Mouse (Mus musculus) thymus, postnatal 10 days (tissue): ENCODE data around the gene Tspan10.
"Not testable (repeated sequence)": the region's sequence is repeated elsewhere in the genome, so short reads cannot be mapped to it uniquely, and the experiment has no call there.

ENCODE experiments used
- DNase-seq, 2 experiments: peaks; one replicate each; pipeline ENCODE4 v3.0.0; 2021; ENCODE audit warnings: low spot score in 2 of 2

The Tspan10 gene

DNA sequence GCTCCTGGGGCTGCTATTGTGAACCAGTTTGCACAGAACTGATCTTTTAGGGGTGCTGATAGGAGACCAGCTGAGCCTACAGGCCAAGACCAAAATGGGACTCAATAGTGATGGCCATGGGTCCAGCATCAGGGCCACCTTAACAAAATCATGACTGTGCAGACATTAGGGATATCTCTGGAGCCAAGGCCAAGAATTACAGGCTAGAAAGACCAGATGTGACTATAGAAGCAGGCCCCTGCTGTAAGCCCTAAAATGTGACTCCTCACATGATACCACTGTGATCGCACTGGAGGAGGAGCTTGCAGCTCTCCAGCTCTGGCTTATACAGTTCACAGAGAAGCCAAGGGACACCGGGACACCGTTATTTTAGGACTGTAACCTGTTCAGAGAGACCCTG is at the start of gene Tspan10:
Gene Tspan10, plus strand, starts transcription at position 301 of the 400 bp plus-strand sequence.
- no peak for DNase-seq

DNA sequence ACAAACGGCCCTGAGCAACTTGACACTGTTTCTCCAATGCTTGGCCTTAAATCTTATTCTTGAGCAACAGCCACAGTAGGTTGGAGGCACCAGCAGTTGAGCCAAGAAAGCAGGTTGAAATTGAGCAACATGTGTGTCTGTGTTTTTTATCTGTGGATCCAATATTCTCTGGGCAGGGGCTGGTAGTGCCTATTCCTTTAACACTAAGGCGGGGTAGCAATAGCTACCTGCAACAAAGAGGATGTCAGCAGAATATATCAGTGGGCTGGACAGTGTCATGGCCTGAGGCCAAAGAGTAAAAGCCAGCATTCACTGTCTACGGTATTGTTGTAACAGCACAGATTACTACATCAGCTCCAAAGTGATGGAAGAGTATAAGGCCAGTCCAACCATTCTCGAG is 46.8 kb upstream of the Tspan10 start:
- no peak for DNase-seq

DNA sequence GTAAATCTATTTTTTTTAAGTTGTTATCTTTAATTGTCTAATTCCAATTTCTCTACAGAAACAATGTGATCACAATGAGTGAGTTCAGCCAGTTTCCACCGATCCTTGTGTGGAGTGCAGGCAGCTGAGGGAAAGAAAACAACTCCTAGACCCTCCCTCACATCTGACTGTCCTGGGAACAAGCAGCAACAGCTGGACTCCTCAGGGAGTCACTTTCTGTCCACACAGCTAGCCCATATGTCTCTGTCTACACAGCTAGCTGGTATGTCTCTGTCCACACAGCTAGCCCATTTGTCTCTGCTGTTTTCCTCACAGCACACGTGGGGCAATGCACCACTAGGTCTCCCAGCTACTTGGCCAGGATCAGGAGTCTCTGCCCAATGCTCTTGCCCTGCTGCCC is 44.8 kb upstream of the Tspan10 start:
- no peak for DNase-seq

DNA sequence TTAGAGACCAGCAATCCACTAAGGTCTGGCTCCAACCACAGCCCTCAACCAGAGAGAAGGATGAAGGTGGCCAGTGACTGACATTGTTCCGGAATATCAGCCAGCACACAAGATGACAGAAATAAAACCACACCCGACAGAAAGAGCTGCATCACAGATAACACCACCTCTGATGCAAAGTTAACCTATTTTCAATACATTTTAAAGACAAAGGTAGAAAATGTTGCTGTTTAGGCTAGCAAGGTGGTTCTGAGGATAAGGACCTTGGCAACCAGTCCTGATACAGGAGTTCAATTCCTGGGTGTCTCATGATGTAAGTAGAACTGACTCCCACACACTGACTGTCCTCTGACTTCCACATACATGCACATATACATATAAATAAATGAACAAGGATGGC is 43.1 kb upstream of the Tspan10 start:
- DNase-seq, result no peak

DNA sequence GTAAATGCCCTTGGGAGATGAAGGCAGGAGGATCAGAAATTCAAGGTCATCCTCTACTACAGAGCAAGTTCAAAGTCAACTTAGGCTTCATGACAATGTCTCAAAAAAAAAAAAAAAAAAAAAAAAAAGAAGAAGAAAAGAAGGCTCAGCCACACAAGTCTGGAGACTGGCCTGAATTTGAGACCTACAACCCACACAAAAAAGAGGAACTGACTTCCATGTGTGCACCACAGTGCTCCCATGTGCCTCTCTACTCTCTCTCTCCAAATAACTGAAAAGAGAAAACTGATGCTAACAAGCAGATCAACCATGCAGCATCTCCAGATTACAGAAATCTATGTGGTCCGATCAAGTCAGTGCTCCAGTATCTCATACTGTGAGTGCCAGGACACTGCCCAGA is 37.6 kb upstream of the Tspan10 start:
- DNase-seq, result no peak

DNA sequence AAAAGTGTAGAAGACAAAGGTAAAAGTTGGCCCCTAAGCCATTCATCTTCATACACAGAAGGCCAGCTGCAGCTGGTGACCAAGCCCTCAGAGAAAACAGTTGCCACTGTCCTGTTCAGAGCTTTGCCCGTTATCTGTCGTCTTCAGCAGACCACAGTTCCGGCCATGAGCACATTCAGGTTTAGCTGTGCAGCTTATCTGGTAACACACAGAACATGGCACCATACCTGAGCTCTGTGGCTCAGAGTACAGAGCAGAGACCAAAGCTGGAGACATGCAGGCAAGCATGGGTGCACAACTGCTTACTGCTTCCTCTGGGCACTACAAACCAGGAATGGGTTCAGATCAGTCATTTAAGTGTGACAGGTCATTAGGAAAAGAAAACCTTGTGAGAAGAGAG is 36.6 kb upstream of the Tspan10 start:
- DNase-seq, result no peak

DNA sequence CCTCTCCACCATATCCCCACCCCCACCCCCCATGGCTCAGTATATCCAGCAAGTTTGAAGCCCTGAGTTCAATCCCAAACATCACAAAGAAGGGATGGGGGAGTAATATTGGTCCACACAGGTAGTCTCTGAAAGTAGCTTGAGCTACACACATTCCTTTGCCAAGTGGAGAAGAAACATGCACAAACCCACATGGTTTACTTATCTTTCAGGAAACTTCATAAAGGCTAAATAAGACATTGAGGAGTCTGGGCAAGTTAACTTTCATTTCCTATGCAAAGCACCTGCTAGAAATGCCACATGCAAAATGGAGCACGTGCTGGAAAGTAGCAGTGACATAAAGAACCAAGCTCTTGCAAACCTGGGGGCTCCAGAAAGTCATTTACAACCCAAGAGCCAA is 36.0 kb upstream of the Tspan10 start:
- DNase-seq, result no peak

DNA sequence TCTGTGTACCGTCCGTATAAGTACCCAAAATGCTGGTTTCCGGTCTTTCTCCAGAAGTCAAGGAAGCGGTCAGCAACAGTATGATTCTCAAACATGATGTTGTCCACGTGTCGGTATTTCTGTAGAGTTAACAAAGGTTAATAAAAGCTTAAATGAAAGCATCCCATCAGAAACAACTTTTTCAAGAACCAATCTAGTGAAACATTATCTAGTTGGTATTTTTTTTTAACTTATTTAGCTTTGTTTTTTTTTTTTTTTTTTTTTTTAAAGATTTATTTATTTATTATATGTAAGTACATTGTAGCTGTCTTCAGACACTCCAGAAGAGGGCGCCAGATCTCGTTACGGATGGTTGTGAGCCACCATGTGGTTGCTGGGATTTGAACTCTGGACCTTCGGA is 28.8 kb upstream of the Tspan10 start:
- DNase-seq, result not testable (repeated sequence)

DNA sequence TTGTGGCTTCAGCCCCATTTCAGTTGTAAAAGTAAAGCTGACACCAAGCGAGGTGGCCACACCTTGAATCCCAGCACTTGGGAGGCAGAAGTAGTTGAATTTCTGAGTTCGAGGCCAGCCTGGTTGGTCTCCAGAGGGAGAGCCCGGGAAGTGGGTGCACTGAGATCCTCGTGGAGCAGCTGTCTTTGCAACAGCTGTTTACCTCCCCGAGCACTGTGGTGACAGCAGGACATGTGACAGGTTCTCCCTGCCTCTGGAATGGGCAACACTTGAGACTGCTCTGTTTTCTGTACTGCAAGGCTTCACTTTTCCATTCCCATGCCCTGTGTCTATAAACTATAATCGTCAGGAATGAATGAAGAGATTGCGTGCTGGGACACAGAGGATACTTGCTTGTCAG is 24.6 kb upstream of the Tspan10 start:
- no peak for DNase-seq

DNA sequence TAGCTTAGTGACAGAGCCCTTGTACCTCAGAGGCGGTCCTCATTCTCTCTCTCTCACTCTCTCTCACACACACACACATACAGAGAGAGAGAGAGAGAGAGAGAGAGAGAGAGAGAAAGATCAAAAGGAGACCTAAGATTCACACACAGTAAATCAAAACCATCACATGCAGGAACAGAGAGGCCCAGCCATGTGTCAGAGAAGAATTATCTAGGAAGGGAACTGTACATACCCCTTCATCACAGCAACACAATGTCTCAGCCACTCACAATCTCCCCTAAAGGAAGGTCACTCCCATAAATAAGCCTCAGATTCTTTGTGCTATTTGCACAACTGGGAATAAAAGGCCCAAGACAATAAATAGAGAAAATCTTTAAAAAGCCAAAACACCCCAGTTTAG is 23.9 kb upstream of the Tspan10 start:
- no peak for DNase-seq

DNA sequence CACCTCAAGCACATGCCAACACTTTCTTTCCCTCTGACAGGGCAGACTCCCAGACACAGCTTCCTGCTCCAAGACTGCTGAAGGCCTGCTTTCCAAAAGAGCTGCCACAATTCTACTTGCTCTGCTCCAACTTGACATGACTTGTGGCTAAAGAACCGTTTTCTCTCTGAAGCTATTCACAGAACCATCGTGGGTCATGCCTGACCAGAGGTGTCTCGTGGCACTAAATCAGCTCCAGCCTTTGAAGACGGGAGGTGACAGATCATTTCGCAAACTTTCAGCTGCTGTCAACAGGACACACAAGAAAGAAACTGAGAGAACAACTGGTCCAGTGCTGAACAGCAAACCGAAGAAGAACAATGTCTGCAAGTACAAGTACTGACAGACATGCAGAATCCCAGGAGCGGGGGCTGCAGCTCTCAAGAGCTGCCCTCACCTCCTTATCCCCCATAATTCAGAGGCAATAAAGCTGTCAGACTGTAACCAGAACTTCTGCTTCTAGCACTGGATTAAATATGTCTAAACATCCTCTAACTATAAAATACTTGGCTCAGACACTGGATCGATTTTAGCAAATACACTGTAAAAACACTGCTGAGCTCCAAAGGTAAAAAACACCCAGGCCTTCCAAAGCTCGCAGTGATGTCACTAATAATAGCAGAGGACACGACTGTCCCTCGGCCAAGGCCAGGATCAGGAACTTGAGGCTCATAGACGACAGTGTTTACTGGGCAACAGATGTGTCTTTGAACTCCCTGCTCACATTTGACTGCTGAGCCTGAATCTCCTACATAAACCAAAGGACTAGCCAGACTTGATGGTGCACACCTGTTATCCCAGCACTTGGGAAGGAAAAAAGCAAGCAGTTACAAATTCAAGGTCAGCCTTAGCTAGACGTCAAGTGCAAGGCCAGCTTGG is 19.5 kb upstream of the Tspan10 start:
- no peak for DNase-seq

DNA sequence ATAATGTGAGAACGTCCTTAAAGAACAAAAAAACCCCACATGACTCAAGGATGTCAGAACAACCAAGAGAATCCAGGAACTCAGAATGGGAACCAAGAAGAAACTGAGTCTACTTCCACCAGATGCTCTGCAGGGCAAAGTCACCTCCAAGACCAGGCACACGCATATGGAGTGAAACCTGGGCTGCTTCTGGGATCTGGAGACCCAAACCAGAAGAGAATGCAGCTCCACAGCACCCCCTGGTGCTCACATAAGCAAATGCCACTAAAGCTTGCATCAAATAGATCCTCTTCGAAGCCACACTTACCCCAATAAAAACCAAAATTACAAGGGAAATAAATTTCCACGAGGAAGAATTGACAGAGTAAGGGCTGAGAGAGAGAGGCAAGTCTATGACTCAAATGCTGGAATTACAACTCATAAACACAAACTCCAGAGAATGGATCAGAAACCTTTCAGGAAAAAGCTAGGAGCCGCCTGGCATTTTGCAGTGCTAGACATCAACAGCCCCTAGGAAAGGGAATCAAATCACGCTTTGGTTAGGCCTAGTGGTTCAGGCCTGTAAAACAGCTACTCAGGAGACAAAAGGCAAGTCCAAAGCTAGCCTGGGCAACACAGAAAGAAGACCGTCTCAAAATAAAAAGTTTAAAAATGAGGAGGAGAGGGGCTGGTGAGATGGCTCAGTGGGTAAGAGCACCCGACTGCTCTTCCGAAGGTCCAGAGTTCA is 18.7 kb upstream of the Tspan10 start:
- peak in 1 of 2 experiments; percentile 53 for DNase-seq

DNA sequence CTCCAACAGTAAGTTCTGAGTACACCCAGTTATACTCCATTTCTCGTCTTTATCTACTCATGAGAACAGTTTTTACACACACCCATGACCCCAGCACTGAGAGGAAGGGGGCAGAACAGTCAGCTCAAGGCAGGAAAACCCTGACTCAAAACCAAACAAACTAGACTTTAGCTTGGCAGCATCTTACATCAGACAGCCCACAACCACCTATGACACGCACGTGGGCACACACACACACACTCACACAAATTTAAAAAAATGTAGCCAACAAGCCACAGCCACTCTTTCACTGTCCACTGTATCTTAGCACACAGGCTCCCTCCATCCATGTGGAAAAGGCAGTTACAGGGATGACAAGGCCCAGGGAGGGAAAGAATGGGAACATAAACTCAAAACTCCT is 15.7 kb upstream of the Tspan10 start:
- no peak for DNase-seq

DNA sequence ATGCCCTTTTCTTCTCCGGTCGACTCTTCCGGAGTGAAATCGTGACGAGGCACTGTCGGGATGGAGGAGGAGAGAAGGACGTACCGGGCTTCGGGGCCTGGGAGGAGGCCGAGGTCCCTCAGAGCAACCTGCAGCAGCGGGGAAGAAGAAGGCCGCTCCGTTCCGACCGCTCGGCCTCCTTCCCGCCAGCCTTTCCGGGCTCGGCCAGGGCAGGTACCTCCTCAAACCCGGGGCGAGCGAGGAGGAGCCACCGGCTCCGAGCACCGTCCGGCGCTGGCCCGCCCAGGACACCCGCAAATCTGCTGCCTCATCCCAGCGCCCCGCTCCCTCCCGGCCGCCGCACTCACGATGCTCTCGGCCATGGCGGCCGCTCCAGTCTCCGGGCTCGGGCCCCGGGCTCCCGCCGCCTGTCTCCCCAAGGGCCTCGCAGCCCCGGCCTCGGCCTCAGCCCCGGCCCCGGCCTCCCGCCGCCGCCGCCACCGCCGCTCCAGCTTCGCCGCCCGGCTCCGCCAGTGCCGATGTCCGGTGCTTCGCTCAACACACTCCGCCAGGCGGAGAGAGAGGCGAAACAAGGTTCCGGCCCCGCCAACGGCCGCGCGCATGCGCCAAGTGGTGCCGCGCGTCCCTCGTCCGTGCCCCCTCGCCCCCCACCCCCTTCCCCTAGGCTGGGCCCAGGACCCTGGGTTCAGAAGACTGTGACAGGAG is 5.1 kb upstream of the Tspan10 start, which contains the start of gene Nploc4:
Gene Nploc4, minus strand, starts transcription at position 557 of the 705 bp plus-strand sequence.
- peak; percentile 79 to 90 for DNase-seq

DNA sequence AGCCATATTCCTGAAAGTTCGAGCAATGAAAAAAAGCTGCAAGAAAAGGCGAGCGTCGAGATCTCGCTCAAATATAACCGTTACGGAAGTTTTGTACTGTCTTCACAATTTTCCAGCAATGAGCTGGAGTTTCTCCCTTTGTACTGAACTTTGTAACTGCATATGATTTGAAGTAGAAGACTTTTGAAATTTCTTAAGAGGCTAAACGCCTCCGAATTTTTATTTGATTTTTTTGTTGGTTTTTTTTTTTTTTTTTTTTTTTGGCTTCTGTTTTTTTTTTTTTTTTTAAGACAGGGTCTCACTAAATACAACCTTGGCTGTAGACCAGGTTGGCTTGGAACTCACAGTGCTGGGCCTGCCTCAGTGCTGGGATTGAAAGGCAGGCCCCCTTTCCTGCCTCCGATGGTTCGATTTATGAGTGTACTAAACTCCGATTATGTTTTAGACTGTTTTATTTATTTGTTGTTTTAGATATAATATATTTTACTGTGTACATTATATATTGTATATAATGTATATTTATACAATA is 4.5 kb upstream of the Tspan10 start:
- DNase-seq, result no peak

DNA sequence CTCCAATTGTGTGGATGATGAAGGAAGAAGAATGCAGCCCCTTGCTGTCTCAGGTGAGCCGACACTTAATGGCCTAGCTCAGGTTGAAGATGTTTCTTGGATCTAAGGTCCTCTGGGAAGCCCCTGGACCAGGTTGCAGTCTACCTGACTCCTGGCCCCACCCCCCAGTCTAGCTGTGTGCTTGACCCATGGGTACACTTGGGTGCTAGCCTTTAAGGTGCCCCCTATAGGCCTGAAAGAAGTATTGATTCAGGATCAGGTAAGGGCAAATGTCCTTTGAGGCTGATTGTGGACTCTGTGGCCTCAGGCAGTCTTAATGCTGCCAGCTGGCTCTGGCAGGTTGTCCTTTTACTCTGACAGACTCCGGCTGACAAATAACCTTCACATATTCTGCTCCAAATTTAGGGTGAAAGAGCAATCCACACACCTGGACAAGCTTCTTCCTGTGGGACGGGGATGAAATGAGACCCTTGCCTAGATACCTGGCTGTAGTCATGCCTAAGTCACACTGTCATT is 379 bp downstream of the Tspan10 start:
- no peak for DNase-seq

DNA sequence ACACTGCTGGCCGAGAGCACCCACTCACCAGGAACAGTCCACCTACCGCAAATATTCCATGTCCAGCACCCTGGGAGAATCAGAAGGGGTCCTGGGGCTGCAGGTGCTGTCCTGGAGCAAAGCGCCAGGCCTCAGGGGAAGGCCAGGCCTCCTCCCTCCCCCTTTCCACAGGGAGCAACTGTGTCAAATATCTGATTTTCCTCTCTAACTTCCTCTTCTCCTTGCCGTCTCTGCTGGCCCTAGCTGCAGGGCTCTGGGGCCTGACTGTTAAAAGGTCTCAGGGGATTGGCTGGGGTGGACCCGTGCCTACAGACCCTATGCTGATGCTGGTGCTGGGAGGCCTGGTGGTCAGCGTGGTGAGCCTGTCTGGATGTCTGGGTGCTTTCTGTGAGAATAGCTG is 1.7 kb downstream of the Tspan10 start:
- no peak for DNase-seq

DNA sequence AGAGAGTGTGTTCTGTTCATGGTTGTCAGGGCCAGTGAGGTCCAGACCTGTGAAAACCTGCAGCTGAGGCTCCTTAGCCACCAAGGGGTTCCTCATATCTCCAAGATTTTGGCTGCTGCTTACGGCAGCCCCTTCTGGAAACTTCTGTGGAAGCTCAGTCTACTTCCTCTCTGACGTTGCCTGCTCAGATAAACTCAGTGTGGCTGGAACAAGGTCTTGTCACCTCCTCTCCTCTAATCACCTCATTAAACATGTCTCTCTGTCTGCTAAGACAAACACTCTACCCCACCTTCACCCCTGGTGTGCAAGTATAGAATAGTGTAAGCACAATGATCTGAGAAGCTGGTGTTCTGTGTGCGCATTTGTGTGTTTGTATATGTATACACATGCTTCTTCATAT is 3.0 kb downstream of the Tspan10 start:
- no peak for DNase-seq

DNA sequence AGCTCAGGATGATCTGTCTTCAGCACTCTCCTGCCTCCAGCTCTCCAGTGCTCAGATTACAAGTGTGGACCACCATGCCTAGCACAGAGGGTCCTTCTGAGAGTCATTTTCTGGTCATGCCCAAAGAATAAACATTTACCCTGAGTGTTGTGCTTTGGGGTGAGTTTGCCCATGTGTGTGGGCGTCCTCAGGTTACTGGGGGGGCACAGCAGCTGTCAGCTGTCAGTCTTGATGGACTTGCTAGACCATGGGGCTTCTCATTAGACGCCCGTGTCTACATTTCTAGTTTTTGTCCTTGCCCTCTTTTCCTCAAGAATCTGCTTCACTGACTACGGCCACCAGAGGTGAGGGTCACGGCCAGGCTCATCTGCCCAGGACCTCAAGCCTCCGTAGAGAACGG is 4.7 kb downstream of the Tspan10 start:
- no peak for DNase-seq

DNA sequence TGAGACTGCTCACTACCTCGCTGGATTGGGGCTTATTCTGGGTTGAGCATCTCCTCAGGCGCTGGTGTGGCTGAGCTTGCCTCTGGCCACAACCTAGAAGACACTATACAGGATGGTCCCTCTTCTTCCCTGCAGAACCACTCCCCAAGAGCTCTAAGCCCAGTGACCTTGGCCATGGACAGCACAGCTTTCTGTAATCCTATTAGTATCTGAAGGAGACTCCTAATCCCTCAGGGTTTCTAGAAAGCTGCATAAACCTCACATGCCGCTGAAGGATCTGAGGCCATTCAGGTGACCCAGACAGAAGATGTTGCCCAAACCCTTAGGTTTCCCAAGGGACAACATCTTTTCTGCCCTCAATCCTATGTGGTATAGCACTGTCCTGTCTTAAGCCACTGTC is 9.8 kb downstream of the Tspan10 start:
- DNase-seq, result no peak

DNA sequence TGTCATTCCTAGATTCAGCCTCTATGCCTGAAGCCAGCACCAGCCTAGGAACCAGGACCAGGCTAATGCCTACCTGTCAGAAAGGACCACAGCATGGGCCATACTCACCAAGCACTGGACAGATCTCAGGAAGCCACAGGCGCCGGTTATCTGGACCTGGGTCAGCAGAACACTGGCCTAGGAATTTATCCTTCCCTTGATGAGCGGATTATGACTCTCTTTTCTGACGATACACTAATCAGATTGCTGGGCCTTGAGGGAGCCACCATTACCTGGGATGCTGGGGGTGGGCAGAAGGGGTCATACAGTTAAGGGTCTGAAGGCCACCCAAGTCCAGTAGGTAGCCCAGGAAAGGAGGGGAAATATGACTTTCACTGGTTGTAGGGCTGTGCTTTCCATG is 10.9 kb downstream of the Tspan10 start, which contains the start of gene Pde6g:
Gene Pde6g, minus strand, starts transcription at position 195 of the 400 bp plus-strand sequence.
- DNase-seq, result no peak

DNA sequence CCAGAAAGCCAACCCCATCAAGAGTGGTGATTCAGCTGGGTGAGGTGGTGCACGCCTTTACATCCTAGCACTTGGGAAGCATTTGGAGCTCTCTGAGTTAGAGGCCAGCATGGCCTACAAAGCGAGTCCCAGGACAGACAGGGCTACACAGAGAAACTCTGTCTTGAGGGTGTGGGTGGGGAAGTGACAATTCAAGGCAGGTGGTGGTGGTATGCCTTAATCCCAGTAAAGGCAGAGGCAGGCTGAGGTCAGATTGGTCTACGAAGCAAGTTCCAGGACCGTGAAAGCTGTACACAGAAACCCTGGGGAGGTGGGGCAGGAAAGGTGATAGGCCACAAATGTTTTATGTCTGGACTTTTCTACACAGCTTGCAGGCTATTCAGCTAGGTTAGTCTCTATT is 12.5 kb downstream of the Tspan10 start:
- no peak for DNase-seq
